Comparison of ENCODE assay signal across 27 mouse cellular contexts in the genomic region with DNA sequence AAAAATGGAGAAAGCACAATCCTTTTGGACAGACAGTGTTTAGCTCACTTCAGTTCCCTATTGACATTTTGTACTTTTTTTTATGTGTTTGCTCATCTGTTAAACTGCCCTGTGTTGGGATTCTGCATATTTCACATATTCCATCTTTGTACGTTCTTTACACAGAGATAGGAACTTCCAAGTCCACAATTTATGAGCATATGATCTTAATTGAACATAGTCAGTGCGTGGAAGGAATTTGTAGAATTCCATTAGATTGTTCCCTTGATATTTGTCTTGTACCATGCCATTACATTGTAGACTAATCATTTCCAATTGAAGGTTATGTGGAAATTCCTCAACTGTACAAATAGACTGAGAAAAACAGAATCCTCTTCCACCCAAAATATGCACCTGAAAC.
"Had no signal": no experiment of that assay in that cellular context is flagged by ENCODE, and none has a peak within 500 bp of the region (broad histone marks: within the 10 kb centered on the region; RNA-seq: fewer than 3 reads in every experiment).

No protein-coding gene starts in this region.

- H3K27ac ChIP-seq: embryonic facial prominence, embryonic 10.5 days; embryonic facial prominence, embryonic 12.5 days; embryonic facial prominence, embryonic 13.5 days; embryonic facial prominence, embryonic 15.5 days; forebrain, embryonic 10.5 days; forebrain, embryonic 12.5 days; forebrain, embryonic 13.5 days; forebrain, embryonic 15.5 days; gastrocnemius, adult 2 months; heart, adult 2 months had no signal

- H3K4me3 ChIP-seq: embryonic facial prominence, embryonic 10.5 days; embryonic facial prominence, embryonic 12.5 days; embryonic facial prominence, embryonic 13.5 days; embryonic facial prominence, embryonic 15.5 days; erythroblast, embryonic 14.5 days; forebrain, embryonic 10.5 days; forebrain, embryonic 12.5 days; forebrain, embryonic 13.5 days; forebrain, embryonic 15.5 days; gastrocnemius, adult 2 months; heart, adult 2 months had no signal

- H3K36me3 ChIP-seq: embryonic facial prominence, embryonic 10.5 days; embryonic facial prominence, embryonic 12.5 days; embryonic facial prominence, embryonic 13.5 days; embryonic facial prominence, embryonic 15.5 days; forebrain, embryonic 10.5 days; forebrain, embryonic 12.5 days; forebrain, embryonic 15.5 days had no signal

- ATAC-seq: forebrain, embryonic 13.5 days; forebrain, embryonic 14.5 days; forebrain, embryonic 15.5 days; forebrain, embryonic 16.5 days; forebrain, postnatal 0 days had no signal

- DNase-seq: cerebellum, adult 9-10 months; cerebellum, adult 9-11 months; cerebellum, postnatal 10 days; cerebellum, postnatal 14 days; cerebellum, postnatal 25 days; cerebellum, postnatal 36 days; embryo, embryonic 11 days; forebrain, postnatal 0 days; gastrocnemius, adult 2 months; gastrocnemius, postnatal 10 days; gastrocnemius, postnatal 14 days; gastrocnemius, postnatal 25 days; gastrocnemius, postnatal 36 days; heart, adult 11 months; heart, adult 18-20 months; heart, adult 2 months had no signal

- H3K4me1 ChIP-seq: embryonic facial prominence, embryonic 10.5 days; embryonic facial prominence, embryonic 12.5 days; embryonic facial prominence, embryonic 13.5 days; embryonic facial prominence, embryonic 15.5 days; forebrain, embryonic 10.5 days; forebrain, embryonic 12.5 days; forebrain, embryonic 13.5 days; forebrain, embryonic 15.5 days had no signal

- H3K27me3 ChIP-seq: embryonic facial prominence, embryonic 12.5 days; embryonic facial prominence, embryonic 13.5 days; embryonic facial prominence, embryonic 15.5 days; forebrain, embryonic 12.5 days; forebrain, embryonic 13.5 days; forebrain, embryonic 15.5 days had no signal
